Mouse (Mus musculus) gastrocnemius, postnatal 4 days (tissue): Measurements from ENCODE around the gene Tmem102. TPM values are rescaled to one million over a fixed set of nuclear protein-coding genes. Genes with fewer than 3 reads are reported as not detected.
A peak's percentile ranks its signal among the peaks of the same experiment; 100 is the strongest.

Experiments used
- DNase-seq, 2 experiments: peaks; one replicate each; pipeline ENCODE4 v3.0.0; 2021 to 2022; ENCODE audit warnings: low spot score in 2 of 2, mixed read lengths in 2 of 2
- total RNA-seq, 2 experiments: library from RNA; stranded (reverse); gene quantifications; 2 replicates each; pipeline ENCODE4 v1.2.3; 2021

The Tmem102 gene
- total RNA-seq, 2 experiments from 2014 or later = not detected

- peak; percentile 60 to 83 for DNase-seq
Observed at GRCm38 (mm10) chr11:69758971-69759721, 46.3 kb downstream of the Tmem102 start.

GRCm38 (mm10) chr11:69758478-69758970 lies 46.9 kb downstream of the Tmem102 start, which contains the start of gene Polr2a:
Polr2a (minus strand) TSS chr11:69758637.
- DNase-seq = peak; percentile 95 to 97

DNA sequence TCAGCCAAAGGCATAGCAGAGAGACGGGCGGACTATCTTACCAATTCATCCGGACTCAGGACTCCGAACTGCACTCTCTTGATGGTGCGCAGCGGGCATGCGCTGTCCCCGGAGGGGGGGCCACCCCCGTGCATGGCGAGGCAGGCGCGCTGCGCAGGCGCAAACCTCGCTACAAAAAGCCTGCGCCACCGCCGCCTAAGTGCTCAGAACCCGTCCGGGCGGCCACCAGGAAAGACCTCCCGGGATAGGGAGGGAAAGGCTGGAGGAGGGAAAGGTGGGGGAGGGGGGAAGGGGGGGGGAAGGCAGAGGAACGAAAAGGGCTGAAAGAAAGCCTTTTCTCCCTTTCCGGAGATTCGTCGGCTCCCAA lies 47.4 kb downstream of the Tmem102 start:
- peak; percentile 98 for DNase-seq

- no peak for DNase-seq
Observed at GRCm38 (mm10) chr11:69757303-69758089, 47.9 kb downstream of the Tmem102 start.

GRCm38 (mm10) chr11:69754701-69755100 lies 50.7 kb downstream of the Tmem102 start:
- DNase-seq = peak in 1 of 2 experiments; percentile 37

DNA sequence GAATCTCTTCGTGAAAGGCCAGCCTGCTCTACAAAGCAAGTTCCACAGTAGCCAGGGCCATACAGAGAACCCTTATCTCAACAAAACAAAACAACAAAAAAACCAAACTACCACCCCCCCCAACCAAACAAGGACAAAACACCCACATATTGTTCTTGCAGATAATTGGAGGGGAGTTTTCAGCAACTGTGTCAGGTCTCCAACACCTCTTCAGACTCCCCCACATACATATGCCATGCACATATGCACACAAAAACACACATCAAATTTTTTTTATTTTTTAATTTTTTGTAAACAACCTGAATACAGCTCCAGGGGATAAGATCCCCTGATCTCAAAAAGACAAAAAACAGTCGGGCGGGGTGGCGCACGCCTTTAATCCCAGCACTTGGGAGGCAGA lies 51.2 kb downstream of the Tmem102 start:
- DNase-seq = no peak

Other genes with a start within 250 kb of the Tmem102 start
- 1 to 10 TPM; 1.9 to 2.7 TPM for gene Efnb3, start 245.4 kb downstream of the Tmem102 start, total RNA-seq
- 1 to 10 TPM; 6.8 to 7.9 TPM for gene Wrap53, start 225.4 kb downstream of the Tmem102 start, total RNA-seq
- gene Trp53, start 225.3 kb downstream of the Tmem102 start, total RNA-seq = 10 to 100 TPM; 51.1 to 51.9 TPM
- 100 to 1,000 TPM; 227 to 249 TPM for gene Atp1b2, start 199.7 kb downstream of the Tmem102 start, total RNA-seq
- gene Shbg, start 187.7 kb downstream of the Tmem102 start, total RNA-seq = not detected
- 1 to 10 TPM; 7.8 to 8.8 TPM for gene Sat2, start 183.6 kb downstream of the Tmem102 start, total RNA-seq
- 10 to 100 TPM; 90.3 to 94.0 TPM for gene Fxr2, start 172.6 kb downstream of the Tmem102 start, total RNA-seq
- not detected for gene Sox15, start 150.3 kb downstream of the Tmem102 start, total RNA-seq
- gene Mpdu1, start 143.0 kb downstream of the Tmem102 start, total RNA-seq = 10 to 100 TPM; 31.6 to 33.0 TPM
- gene Cd68, start 139.5 kb downstream of the Tmem102 start, total RNA-seq = 10 to 100 TPM; 13.1 to 14.0 TPM
- 100 to 1,000 TPM; 295 to 317 TPM for gene Eif4a1, start 133.2 kb downstream of the Tmem102 start, total RNA-seq
- gene Senp3, start 123.5 kb downstream of the Tmem102 start, total RNA-seq = 10 to 100 TPM; 43.5 to 45.9 TPM
- 1 to 10 TPM; 1.0 to 2.9 TPM for gene Tnfsf13, start 119.8 kb downstream of the Tmem102 start, total RNA-seq
- gene Tnfsf12, start 109.8 kb downstream of the Tmem102 start, total RNA-seq = 10 to 100 TPM; 22.3 to 22.9 TPM
- gene Tnfsfm13, start 109.5 kb downstream of the Tmem102 start, total RNA-seq = 1 to 10 TPM; 4.3 to 4.6 TPM
- gene Polr2a, start 47.0 kb downstream of the Tmem102 start, total RNA-seq = 10 to 100 TPM; 66.4 to 72.2 TPM
- gene Slc35g3, start 43.7 kb downstream of the Tmem102 start, total RNA-seq = under 1 TPM in 1 of 2 experiments, not detected in 1; 0.25 TPM
- gene Zbtb4, start 39.7 kb downstream of the Tmem102 start, total RNA-seq = 10 to 100 TPM; 26.7 to 30.5 TPM
- gene Chrnb1, start 9.7 kb downstream of the Tmem102 start, total RNA-seq = 100 to 1,000 TPM in 1 of 2 experiments, 10 to 100 TPM in 1; 95.1 to 110 TPM
- 10 to 100 TPM; 10.1 to 13.8 TPM for gene Fgf11, start 3.8 kb downstream of the Tmem102 start, total RNA-seq
- gene Gm39566, start 9.7 kb upstream of the Tmem102 start, total RNA-seq = not detected
- not detected for gene Spem2, start 12.8 kb upstream of the Tmem102 start, total RNA-seq
- gene Spem1, start 16.6 kb upstream of the Tmem102 start, total RNA-seq = under 1 TPM in 1 of 2 experiments, not detected in 1; 0.34 TPM
- 10 to 100 TPM; 22.3 to 23.2 TPM for gene Nlgn2, start 32.2 kb upstream of the Tmem102 start, total RNA-seq
- 100 to 1,000 TPM in 1 of 2 experiments, 10 to 100 TPM in 1; 97.5 to 141 TPM for gene Tmem256, start 32.9 kb upstream of the Tmem102 start, total RNA-seq
- gene Plscr3, start 40.8 kb upstream of the Tmem102 start, total RNA-seq = 10 to 100 TPM; 39.3 to 41.4 TPM
- under 1 TPM in 1 of 2 experiments, not detected in 1; 0.13 TPM for gene Tnk1, start 53.1 kb upstream of the Tmem102 start, total RNA-seq
- gene Tmem95, start 72.4 kb upstream of the Tmem102 start, total RNA-seq = not detected
- gene Kctd11, start 75.8 kb upstream of the Tmem102 start, total RNA-seq = 1 to 10 TPM; 3.5 to 4.7 TPM
- gene Acap1, start 89.9 kb upstream of the Tmem102 start, total RNA-seq = 1 to 10 TPM in 1 of 2 experiments, under 1 TPM in 1; 0.65 to 1.1 TPM
- 1 to 10 TPM; 3.2 to 4.1 TPM for gene 2810408A11Rik, start 95.4 kb upstream of the Tmem102 start, total RNA-seq
- 10 to 100 TPM; 32.3 to 36.9 TPM for gene Neurl4, start 95.4 kb upstream of the Tmem102 start, total RNA-seq
- gene Gps2, start 108.3 kb upstream of the Tmem102 start, total RNA-seq = 10 to 100 TPM; 35.9 to 44.5 TPM
- gene Eif5a, start 116.3 kb upstream of the Tmem102 start, total RNA-seq = 100 to 1,000 TPM; 565 to 571 TPM
- 1 to 10 TPM; 5.1 to 6.4 TPM for gene Ybx2, start 130.2 kb upstream of the Tmem102 start, total RNA-seq
- gene Slc2a4, start 142.6 kb upstream of the Tmem102 start, total RNA-seq = 100 to 1,000 TPM; 111 to 142 TPM
- gene Cldn7, start 159.2 kb upstream of the Tmem102 start, total RNA-seq = under 1 TPM in 1 of 2 experiments, not detected in 1; 0.34 TPM
- gene Ctdnep1, start 175.5 kb upstream of the Tmem102 start, total RNA-seq = 100 to 1,000 TPM; 204 to 229 TPM
- 10 to 100 TPM; 61.9 to 63.7 TPM for gene Elp5, start 176.9 kb upstream of the Tmem102 start, total RNA-seq
- gene Gabarap, start 185.5 kb upstream of the Tmem102 start, total RNA-seq = 100 to 1,000 TPM; 234 to 246 TPM
- gene Phf23, start 190.2 kb upstream of the Tmem102 start, total RNA-seq = 10 to 100 TPM; 31.5 to 34.7 TPM
- gene Dvl2, start 195.0 kb upstream of the Tmem102 start, total RNA-seq = 10 to 100 TPM; 19.1 to 22.8 TPM
- 100 to 1,000 TPM; 233 to 241 TPM for gene Acadvl, start 209.8 kb upstream of the Tmem102 start, total RNA-seq
- gene Dlg4, start 211.3 kb upstream of the Tmem102 start, total RNA-seq = 10 to 100 TPM; 23.9 to 33.8 TPM
- gene Asgr1, start 248.5 kb upstream of the Tmem102 start, total RNA-seq = under 1 TPM in 1 of 2 experiments, not detected in 1; 0.62 TPM